8 mouse cellular contexts compared by ENCODE assay signal in genomic region chr11:30198091-30198675, GRCm38 (mm10).
DNase-seq lines count a peak whose midpoint lies in the region; ATAC-seq lines count a peak whose summit lies in the region.

No protein-coding gene starts in this region.

- H3K27me3 ChIP-seq in forebrain, embryonic 16.5 days (replicated peaks; ENCODE audit: control insufficient read depth, insufficient read depth, low read length), result no peaks in the 10 kb centered on the region
- no peaks in the 10 kb centered on the region for H3K27me3 ChIP-seq in hindbrain, embryonic 13.5 days
- no peaks in the 10 kb centered on the region for H3K27me3 ChIP-seq in limb, embryonic 15.5 days
- H3K27me3 ChIP-seq in midbrain, embryonic 15.5 days (replicated peaks), result no peaks in the 10 kb centered on the region

- 0 out of 2 replicates have a peak, but pooled peaks cover 5% of the 10 kb centered on the region for H3K36me3 ChIP-seq in forebrain, embryonic 16.5 days (ENCODE audit: control insufficient read depth, insufficient read depth)
- peaks cover 11% of the 10 kb centered on the region for H3K36me3 ChIP-seq in hindbrain, embryonic 13.5 days
- peaks cover 17% of the 10 kb centered on the region for H3K36me3 ChIP-seq in limb, embryonic 15.5 days
- 0 out of 2 replicates have a peak, but pooled peaks cover 4% of the 10 kb centered on the region for H3K36me3 ChIP-seq in midbrain, embryonic 15.5 days (replicated peaks)

- peak; percentile 71 for DNase-seq in Muller cell, postnatal 12 days (ENCODE audit: inconsistent ontology term)
- peak; percentile 39 for DNase-seq in cerebellum, adult 11 months
- DNase-seq in spleen, postnatal 14 days (ENCODE audit: low spot score in 2 of 2), result peak; percentile 56 to 66
- DNase-seq in layer of hippocampus, adult 8-10 months (ENCODE audit: low spot score in 2 of 2), result no peak

- ATAC-seq in forebrain, embryonic 16.5 days, result peak; percentile 92
- peak; percentile 96 for ATAC-seq in hindbrain, embryonic 13.5 days (ENCODE audit: low FRiP score)
- ATAC-seq in limb, embryonic 15.5 days (ENCODE audit: insufficient number of reproducible peaks, low FRiP score, low TSS enrichment, low read depth), result peak; percentile 84
- peak; percentile 95 for ATAC-seq in midbrain, embryonic 15.5 days (replicated peaks)

- H3K27ac ChIP-seq in forebrain, embryonic 16.5 days (ENCODE audit: low read length), result no peak overlapping the region
- H3K27ac ChIP-seq in hindbrain, embryonic 13.5 days, result peak overlapping the region; percentile 81
- H3K27ac ChIP-seq in limb, embryonic 15.5 days, result peak overlapping the region; percentile 85
- peak overlapping the region; percentile 69 for H3K27ac ChIP-seq in midbrain, embryonic 15.5 days

- no peaks in the 10 kb centered on the region for H3K9me3 ChIP-seq in forebrain, embryonic 16.5 days (ENCODE audit: control insufficient read depth, low read length)
- H3K9me3 ChIP-seq in hindbrain, embryonic 13.5 days, result no peaks in the 10 kb centered on the region
- no peaks in the 10 kb centered on the region for H3K9me3 ChIP-seq in limb, embryonic 15.5 days
- no peaks in the 10 kb centered on the region for H3K9me3 ChIP-seq in midbrain, embryonic 15.5 days

- peaks cover 10% of the 10 kb centered on the region for H3K4me1 ChIP-seq in forebrain, embryonic 16.5 days (replicated peaks; ENCODE audit: control insufficient read depth, insufficient read depth, low read length)
- peaks cover 29% of the 10 kb centered on the region for H3K4me1 ChIP-seq in hindbrain, embryonic 13.5 days (replicated peaks)
- peaks cover 26% of the 10 kb centered on the region for H3K4me1 ChIP-seq in limb, embryonic 15.5 days
- H3K4me1 ChIP-seq in midbrain, embryonic 15.5 days, result peaks cover 21% of the 10 kb centered on the region

- H3K4me2 ChIP-seq in forebrain, embryonic 16.5 days (ENCODE audit: low read length), result peak overlapping the region; percentile 81
- H3K4me2 ChIP-seq in hindbrain, embryonic 13.5 days, result peak overlapping the region; percentile 83
- H3K4me2 ChIP-seq in limb, embryonic 15.5 days, result peak overlapping the region; percentile 72
- peak overlapping the region; percentile 82 for H3K4me2 ChIP-seq in midbrain, embryonic 15.5 days

- H3K4me3 ChIP-seq in forebrain, embryonic 16.5 days (replicated peaks; ENCODE audit: low read length), result peak overlapping the region; percentile 49
- peak overlapping the region; percentile 51 for H3K4me3 ChIP-seq in hindbrain, embryonic 13.5 days
- peak overlapping the region; percentile 51 for H3K4me3 ChIP-seq in limb, embryonic 15.5 days
- peak overlapping the region; percentile 51 for H3K4me3 ChIP-seq in midbrain, embryonic 15.5 days

- H3K9ac ChIP-seq in forebrain, embryonic 16.5 days (replicated peaks; ENCODE audit: low read depth, low read length), result peak overlapping the region; percentile 53
- peak overlapping the region; percentile 75 for H3K9ac ChIP-seq in hindbrain, embryonic 13.5 days
- H3K9ac ChIP-seq in limb, embryonic 15.5 days, result peak overlapping the region; percentile 34
- H3K9ac ChIP-seq in midbrain, embryonic 15.5 days, result peak overlapping the region; percentile 46

- under 1% methylated on average over 34 of the region's 34 CpGs for WGBS in forebrain, embryonic 16.5 days
- WGBS in hindbrain, embryonic 13.5 days, result under 1% methylated on average over 34 of the region's 34 CpGs
- WGBS in limb, embryonic 15.5 days, result under 1% methylated on average over 34 of the region's 34 CpGs
- 2% methylated on average over 34 of the region's 34 CpGs for WGBS in midbrain, embryonic 15.5 days

Comparison
In these comparisons a context has a peak if more than half of its experiments do, and no peak if none do; other contexts are left out.
1. DNase-seq: peak in Muller cell, postnatal 12 days (single experiment), cerebellum, adult 11 months (single experiment) and spleen, postnatal 14 days (2 of 2); none in layer of hippocampus, adult 8-10 months (0 of 2).
2. Peak in every context shown above with its lines, with median percentiles within 50 percentile points of each other: ATAC-seq, H3K4me2 ChIP-seq, H3K4me3 ChIP-seq and H3K9ac ChIP-seq.